Mouse (Mus musculus) induced T-regulatory cell, adult 2 months (primary cell): ENCODE data around the gene Pgam2.
"Not testable (repeated sequence)": the region's sequence is repeated elsewhere in the genome, so short reads cannot be mapped to it uniquely, and the experiment has no call there.

Experiments used
- DNase-seq: peaks from one replicate; pipeline ENCODE4 v3.0.0-alpha.2; 2012; ENCODE audit warnings: low read depth

The Pgam2 gene

GRCm38 (mm10) chr11:5803551-5803981 lies at the start of gene Pgam2:
Pgam2 (minus strand) TSS chr11:5803733.
- no peak for DNase-seq

- DNase-seq = no peak
Measured at GRCm38 (mm10) chr11:5852314-5852713, 48.8 kb upstream of the Pgam2 start.

DNA sequence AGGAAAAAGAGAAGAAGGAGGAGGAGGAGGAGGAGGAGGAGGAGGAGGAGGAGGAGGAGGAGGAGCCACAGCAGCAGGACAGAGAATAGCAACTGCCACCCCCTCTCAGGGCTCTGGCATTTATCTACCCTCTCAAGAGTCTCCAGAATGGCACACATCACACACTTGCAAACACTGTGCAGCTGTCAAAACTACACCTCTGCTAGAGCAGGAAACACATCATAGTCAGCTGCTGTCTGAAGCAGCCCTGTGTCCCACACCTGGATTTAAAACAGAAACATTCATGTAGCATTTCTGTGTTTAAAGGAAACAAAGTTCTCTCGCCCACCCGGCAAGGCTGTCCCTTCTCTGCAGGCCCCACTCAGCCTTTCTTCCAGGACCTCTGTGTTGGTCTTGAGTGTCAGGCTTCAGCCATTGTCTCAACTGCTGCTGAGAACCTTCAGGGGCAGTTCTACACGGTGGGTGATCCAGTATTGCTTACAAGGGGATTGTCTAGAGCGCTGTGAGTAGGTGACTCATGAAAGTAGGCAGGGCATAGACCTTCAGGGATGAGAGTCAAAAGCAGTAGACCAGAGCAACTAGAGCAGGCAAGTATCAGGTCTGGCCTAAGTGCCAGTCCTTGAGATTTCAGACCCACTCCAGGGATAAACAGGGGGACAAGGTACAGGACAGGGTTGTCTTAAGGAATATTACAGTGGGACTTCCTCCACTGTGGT lies 47.6 kb upstream of the Pgam2 start:
- DNase-seq = no peak

- DNase-seq = no peak
Measured at GRCm38 (mm10) chr11:5850452-5850851, 46.9 kb upstream of the Pgam2 start.

DNA sequence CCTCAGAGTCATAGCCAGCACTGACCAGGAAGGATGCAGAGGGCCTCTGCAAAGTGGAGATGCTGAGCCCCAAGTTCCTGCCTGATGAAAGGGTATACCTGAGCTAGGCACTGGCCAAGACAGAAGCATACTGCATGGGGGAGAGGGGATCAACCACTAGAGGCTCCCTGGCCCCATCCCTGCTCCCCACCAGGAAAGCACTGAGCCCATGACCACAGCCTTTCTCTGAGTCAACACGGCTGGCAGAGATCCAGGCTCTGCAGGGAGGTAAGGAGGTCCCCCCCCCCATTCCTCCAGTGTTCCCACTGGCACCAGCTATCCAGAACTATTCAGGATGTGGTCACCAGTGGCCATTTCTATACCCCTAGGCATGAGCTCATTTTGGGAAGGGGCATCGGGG lies 45.8 kb upstream of the Pgam2 start:
- DNase-seq = no peak

- no peak for DNase-seq
Measured at GRCm38 (mm10) chr11:5848741-5849140, 45.2 kb upstream of the Pgam2 start.

DNA sequence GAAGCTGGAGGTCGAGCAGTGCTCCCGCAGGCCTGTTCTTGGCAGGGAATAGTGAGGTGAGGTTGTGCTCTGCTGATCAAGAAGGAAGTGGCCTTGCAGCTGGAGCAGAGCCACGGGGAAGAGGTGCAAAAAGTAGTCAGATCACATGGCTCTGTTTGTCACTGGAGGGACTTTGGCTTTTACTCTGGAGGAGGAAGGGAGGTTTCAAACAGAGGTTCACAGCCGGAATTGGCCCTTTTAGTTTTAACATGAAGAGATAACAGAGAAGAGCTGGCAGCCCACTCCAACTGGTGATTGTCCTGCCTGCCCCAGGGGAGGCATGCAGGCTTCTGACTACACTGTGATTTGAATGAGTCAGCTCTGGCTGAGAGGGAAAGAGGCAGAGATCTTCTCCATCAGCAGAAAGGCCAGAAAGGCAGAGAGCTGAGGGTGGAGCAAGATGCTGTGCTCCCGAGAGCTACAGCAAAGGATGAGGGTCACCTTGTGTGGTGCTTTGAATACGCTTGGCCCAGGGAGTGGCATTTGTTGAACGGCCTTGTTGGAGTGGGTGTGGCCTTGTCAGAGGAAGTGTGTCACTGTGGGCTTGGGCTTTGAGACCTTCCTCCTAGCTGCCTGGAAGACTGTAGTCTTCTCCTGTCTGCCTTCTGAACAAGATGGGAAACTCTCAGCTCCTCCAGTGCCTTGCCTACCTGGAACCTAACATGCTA lies 43.3 kb upstream of the Pgam2 start:
- DNase-seq = no peak

DNA sequence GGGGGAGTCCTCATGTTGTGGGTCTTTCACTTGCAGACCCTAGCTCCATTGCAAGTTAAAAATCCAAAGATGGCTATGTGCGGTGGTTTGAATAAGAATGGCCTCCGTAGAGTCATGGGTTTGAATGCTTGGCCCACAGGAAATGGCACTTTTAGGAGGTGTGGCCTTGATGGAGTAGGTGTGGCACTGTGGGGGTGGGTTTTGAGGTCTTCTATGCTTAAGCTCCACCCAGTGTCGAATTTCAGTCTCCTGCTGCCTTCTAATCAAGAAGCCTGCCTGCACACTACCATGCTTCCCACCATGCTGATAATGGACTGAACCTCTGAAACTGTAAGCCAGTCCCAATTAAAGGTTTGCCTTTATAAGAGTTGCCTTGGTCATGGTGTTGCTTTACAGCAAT lies 39.6 kb upstream of the Pgam2 start:
- DNase-seq = no peak

GRCm38 (mm10) chr11:5841751-5842150 lies 38.2 kb upstream of the Pgam2 start:
- no peak for DNase-seq

- DNase-seq = no peak
Measured at GRCm38 (mm10) chr11:5840346-5840745, 36.8 kb upstream of the Pgam2 start.

DNA sequence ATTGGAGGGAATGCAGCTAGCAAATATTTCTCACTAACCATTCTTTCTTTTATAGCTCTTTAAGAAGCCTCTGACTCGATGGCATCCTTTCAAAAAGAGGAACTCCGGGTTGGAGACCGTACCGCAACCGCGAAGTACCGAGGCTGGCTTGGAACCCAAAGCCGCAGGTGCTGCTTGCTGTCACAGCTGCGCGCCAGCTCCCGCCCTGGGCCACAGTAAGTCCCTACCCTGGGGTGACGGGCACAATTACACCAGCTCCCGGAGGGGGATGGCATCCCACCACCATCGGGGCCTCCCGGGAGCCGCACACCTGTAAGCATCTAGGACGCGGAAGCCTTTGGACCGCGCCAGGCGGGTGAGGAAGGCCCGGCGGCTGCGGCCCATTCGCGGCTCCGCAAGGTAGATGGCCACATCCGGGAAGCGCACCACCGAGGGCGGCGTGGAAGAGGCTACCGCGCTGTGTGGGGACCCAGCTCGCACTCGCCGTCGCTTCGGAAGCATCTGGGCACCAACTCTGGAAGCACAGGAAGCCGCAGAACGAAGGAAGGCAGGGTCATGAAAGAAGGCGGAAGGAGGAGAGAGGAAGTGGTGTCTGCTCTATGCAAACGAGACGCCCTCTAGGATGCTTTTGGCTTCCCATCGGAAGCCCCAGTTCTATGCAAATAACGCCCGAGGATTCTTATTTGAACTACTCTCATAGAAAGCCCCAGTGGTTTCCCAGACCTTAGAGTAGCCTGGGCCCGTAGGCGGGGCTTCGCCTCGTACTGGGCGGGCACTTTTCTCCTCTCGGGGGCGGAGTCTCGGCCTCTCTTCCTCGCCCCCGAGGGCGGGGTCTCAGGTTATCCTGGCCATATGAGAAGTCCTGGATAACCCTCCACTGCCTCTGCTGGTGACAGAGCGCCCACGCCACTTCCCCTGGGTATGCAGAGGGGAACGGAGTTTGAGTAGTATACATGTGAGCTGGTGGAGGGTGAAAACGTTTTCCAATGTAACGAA lies 34.0 kb upstream of the Pgam2 start, which contains the start of gene Polm:
Gene Polm, minus strand, starts transcription at position 766 of the 996 bp plus-strand sequence.
- peak; percentile 96 for DNase-seq

GRCm38 (mm10) chr11:5836126-5836525 lies 32.6 kb upstream of the Pgam2 start:
- DNase-seq = peak; percentile 52

DNA sequence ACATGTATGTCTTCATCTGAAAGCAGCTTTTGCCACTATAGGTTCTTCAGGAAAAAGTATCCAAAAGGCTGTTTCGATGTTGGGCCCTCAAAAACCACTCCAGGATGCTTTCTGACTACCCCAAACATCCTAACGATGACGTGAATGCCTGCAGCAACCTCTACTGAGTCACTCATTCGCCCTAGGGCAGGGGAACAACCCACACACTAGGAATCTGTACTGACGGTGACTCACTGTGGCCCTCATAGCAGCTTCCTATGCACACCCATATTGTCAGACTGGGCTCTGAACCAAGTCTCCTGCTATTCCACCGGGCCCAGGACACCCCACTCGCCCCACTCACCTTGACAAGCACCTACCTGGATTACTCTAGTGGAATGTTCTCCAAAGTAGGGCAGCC lies 31.5 kb upstream of the Pgam2 start:
- DNase-seq = no peak

- DNase-seq = no peak
Measured at GRCm38 (mm10) chr11:5834506-5834905, 31.0 kb upstream of the Pgam2 start.

- DNase-seq = no peak
Measured at GRCm38 (mm10) chr11:5829327-5829726, 25.8 kb upstream of the Pgam2 start.

DNA sequence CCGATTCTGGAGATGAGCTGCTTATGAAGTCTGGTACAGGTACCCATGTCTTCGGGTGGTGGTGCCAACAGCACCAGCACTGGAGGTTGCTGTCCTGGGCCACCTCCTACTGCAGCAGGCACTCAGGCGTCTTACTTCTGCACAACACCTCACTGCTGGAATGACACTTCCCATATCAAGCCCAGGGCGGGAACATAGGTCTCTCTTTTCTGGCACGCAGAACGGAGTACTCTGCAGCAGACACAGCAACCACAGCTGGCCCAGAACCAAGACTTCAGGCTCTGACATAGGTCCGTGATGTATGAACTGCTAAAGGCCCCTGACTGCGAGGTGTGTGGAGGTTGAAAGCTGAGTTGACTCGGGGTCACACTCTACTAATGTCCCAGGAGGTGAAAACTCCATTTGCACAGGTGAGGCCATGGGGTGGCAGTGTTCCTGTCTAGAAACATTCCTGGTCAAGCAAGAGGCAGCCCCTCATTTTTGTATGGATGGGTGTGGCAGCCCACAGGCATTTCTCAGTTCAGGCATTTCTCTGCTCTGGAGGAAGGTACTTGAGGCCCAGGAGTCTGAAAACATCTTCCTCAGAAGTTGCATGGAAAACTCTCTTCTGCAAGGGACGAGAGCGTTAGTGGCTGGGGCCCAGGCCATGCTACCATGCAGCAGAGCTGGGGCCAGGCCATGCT lies 25.1 kb upstream of the Pgam2 start:
- DNase-seq = no peak

DNA sequence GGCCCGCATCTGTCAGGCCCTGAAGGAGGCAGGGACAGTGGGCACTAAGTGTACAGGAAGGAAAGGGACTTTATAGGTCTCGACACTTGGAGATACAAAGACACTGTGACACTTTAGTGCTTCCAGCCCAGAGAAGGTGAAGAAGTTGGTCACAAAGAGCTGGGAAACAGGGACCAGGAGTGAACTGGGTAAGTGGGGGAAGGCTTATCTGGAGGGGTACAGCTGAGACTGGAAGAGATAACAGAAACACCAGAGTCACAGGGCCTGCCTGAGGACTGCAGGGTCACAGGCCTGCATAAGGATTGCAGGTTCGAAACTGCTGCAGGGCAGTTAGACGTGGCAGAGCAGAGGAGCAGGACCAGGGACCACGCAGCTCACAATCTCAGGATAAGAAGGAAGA lies 24.4 kb upstream of the Pgam2 start:
- no peak for DNase-seq

DNA sequence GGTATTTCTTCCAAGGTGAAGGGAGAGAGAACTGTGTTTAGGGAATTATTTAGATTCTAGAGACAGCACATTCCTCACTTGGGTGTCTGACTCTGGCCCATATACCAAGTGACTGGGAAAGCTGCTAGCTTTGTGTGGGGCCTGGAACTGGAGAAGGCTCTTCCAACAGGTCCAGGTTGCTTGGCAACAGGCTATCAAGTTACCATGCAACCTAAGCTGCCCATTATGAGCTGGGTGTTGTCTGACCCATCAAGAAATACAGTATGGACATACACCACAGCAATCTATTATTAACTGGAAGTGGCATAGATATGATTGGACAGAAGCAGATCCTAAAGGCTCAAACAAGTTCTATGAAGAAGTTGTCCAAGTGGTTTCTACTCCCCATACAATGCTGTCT lies 21.9 kb upstream of the Pgam2 start:
- no peak for DNase-seq

DNA sequence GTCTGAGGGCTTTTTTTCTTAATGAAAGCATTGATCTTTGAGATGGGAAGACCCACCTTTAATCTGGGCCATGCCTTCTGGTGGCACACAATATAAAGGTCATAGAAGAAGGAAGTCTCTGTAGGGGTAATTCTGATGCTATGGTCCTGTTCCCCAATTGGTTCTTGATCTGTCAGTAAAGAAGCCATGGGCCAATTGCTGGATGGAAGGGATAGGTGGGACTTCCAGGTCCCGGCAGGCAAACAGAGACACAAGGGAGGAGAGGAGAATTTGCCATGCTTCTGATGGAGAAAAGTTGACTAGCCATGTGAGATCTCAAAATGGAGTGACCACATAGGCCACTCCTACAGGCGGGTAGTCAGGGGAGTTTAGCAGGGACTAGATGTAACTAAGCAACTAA lies 15.7 kb upstream of the Pgam2 start:
- no peak for DNase-seq

DNA sequence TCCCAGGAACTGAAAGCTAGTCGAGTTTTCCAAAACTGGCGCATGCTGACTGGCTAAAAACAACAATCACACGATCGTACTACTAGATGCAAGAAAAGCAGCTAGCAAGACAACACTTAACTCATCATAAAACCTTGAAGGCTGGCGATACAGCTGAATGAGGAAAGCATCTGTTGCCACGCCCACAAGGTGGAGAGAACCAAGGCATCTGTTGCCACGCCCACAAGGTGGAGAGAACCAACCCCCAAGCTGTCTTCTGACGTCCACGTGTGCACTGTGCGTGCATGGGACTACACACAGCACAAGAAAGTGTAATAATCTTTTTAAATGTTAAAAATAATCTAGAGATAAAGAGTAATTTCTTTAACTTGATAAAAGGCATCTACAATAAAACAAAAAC lies 9.8 kb upstream of the Pgam2 start:
- DNase-seq = no peak

DNA sequence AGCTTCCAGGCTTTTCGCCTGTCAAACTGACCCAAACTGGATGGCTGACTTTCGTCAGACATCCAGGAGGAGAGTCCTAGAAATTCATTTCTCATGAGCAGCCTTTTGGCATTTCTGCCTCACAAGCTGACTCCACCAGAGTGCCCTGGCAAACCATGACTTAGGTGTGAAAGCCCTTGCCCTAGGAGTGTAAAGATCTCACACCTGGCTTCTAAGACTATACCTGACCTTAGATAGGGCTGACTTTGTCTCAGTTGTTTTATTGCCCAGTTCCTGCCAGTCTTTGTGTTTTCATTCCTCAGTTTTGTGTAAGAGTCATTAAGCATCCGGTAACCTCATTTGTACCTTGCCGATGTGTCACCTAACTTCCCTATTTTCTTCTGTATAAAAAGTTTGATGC lies 6.0 kb upstream of the Pgam2 start:
- DNase-seq = not testable (repeated sequence)

- no peak for DNase-seq
Measured at GRCm38 (mm10) chr11:5807956-5808355, 4.4 kb upstream of the Pgam2 start.
